ENCODE assay signal across 11 mouse cellular contexts in the genomic region with DNA sequence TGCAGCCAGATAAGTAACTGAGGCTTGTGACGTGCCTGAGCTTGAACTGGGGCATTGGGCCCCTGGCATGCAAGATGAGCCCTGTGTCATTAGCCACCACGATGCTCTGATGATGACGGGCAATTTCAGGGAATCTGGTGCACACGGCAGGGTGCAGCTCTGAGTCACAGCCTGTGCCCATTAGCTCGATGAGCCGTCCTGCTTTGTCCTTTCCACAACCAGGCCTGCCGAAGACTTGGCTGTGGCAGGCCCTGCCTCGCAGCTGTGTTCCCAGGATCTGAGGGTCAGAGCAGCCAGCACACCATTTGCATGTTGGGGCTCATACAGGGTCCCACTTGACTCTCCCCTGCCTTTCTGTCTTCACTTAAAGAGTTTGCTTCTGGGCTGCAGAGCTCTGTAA. TPM values are rescaled to one million over a fixed set of nuclear protein-coding genes. Genes with fewer than 3 reads are reported as not detected.
DNase-seq lines count a peak whose midpoint lies in the region; ATAC-seq and TF ChIP-seq lines count a peak whose summit lies in the region.
"Had no signal": no experiment of that assay in that cellular context is flagged by ENCODE, and none has a peak within 500 bp of the region (broad histone marks: within the 10 kb centered on the region; RNA-seq: fewer than 3 reads in every experiment).

No protein-coding gene starts in this region.

- no peak for TF ChIP-seq POLR2A in cortical plate, adult 2 months (IDR thresholded peaks at IDR 0.05; ENCODE audit: extremely low read depth, insufficient read depth, low read length)

- no peak for ATAC-seq in hindbrain, embryonic 12.5 days (ENCODE audit: low FRiP score)
- ATAC-seq in hindbrain, embryonic 11.5 days (ENCODE audit: low FRiP score) = no peak
- ATAC-seq in midbrain, embryonic 15.5 days (replicated peaks) = no peak

- H3K9me3 ChIP-seq in hindbrain, embryonic 12.5 days (replicated peaks) = no peaks in the 10 kb centered on the region
- H3K9me3 ChIP-seq in hindbrain, embryonic 11.5 days (ENCODE audit: control insufficient read depth, low read length) = no peaks in the 10 kb centered on the region
- H3K9me3 ChIP-seq in midbrain, embryonic 15.5 days = no peaks in the 10 kb centered on the region

- no peaks in the 10 kb centered on the region for H3K27me3 ChIP-seq in hindbrain, embryonic 12.5 days
- no peaks in the 10 kb centered on the region for H3K27me3 ChIP-seq in hindbrain, embryonic 11.5 days (ENCODE audit: control insufficient read depth, insufficient read depth, low read length)
- no peaks in the 10 kb centered on the region for H3K27me3 ChIP-seq in midbrain, embryonic 15.5 days (replicated peaks)
- H3K27me3 ChIP-seq: CH12.LX had no signal

- H3K4me2 ChIP-seq in hindbrain, embryonic 12.5 days (replicated peaks) = no peak overlapping the region
- H3K4me2 ChIP-seq in hindbrain, embryonic 11.5 days (replicated peaks; ENCODE audit: low read depth, low read length) = no peak overlapping the region
- H3K4me2 ChIP-seq in midbrain, embryonic 15.5 days = no peak overlapping the region

- 0 out of 2 replicates have a peak overlapping the region, but pooled peaks have one; percentile 1 for H3K27ac ChIP-seq in hindbrain, embryonic 12.5 days
- H3K27ac ChIP-seq in hindbrain, embryonic 11.5 days (ENCODE audit: low read depth, low read length) = no peak overlapping the region
- peak overlapping the region; percentile 45 for H3K27ac ChIP-seq in cortical plate, adult 2 months (ENCODE audit: insufficient read depth, low read length)
- H3K27ac ChIP-seq in midbrain, embryonic 15.5 days = peak overlapping the region; percentile 36; the same call in 1 of the 2 replicates
- H3K27ac ChIP-seq: liver, embryonic 14.5 days had no signal

- WGBS in hindbrain, embryonic 12.5 days = 49% methylated on average over 8 of the region's 8 CpGs
- WGBS in hindbrain, embryonic 11.5 days = 69% methylated on average over 8 of the region's 8 CpGs
- 60% methylated on average over 8 of the region's 8 CpGs for WGBS in midbrain, embryonic 15.5 days

- DNase-seq in hindbrain, embryonic 11.5 days (ENCODE audit: low spot score) = no peak
- peak; percentile 77 for DNase-seq in adrenal gland, adult 2 months
- DNase-seq in kidney, postnatal 4 days = no peak
- DNase-seq in lung, postnatal 25 days (ENCODE audit: low spot score) = no peak
- no peak for DNase-seq in thymus, postnatal 0 days (ENCODE audit: low spot score)
- DNase-seq: thymus, postnatal 25 days had no signal

- no peak overlapping the region for H3K4me3 ChIP-seq in hindbrain, embryonic 12.5 days
- H3K4me3 ChIP-seq in hindbrain, embryonic 11.5 days (ENCODE audit: low read depth, low read length) = no peak overlapping the region
- no peak overlapping the region for H3K4me3 ChIP-seq in cortical plate, adult 2 months (ENCODE audit: insufficient read depth, low read length)
- no peak overlapping the region for H3K4me3 ChIP-seq in midbrain, embryonic 15.5 days

- H3K4me1 ChIP-seq in hindbrain, embryonic 12.5 days = peaks cover 16% of the 10 kb centered on the region
- 0 out of 2 replicates have a peak, but pooled peaks cover 2% of the 10 kb centered on the region for H3K4me1 ChIP-seq in hindbrain, embryonic 11.5 days (replicated peaks; ENCODE audit: control insufficient read depth, insufficient read depth, low read length)
- H3K4me1 ChIP-seq in cortical plate, adult 2 months (ENCODE audit: control insufficient read depth, insufficient read depth, low read length) = peaks cover 20% of the 10 kb centered on the region
- H3K4me1 ChIP-seq in midbrain, embryonic 15.5 days = peaks cover 6% of the 10 kb centered on the region

- no peak overlapping the region for H3K9ac ChIP-seq in hindbrain, embryonic 12.5 days
- H3K9ac ChIP-seq in hindbrain, embryonic 11.5 days (ENCODE audit: low read depth, low read length) = no peak overlapping the region
- H3K9ac ChIP-seq in midbrain, embryonic 15.5 days = no peak overlapping the region
- H3K9ac ChIP-seq: liver, embryonic 14.5 days had no signal

- peaks cover 59% of the 10 kb centered on the region for H3K36me3 ChIP-seq in hindbrain, embryonic 12.5 days
- H3K36me3 ChIP-seq in hindbrain, embryonic 11.5 days (ENCODE audit: control insufficient read depth, insufficient read depth, low read length) = peaks cover 5% of the 10 kb centered on the region; the same call in 1 of the 2 replicates
- peaks cover 14% of the 10 kb centered on the region; the same call in 1 of the 2 replicates for H3K36me3 ChIP-seq in midbrain, embryonic 15.5 days (replicated peaks)

- TF ChIP-seq CTCF in cortical plate, adult 2 months (IDR thresholded peaks at IDR 0.05; ENCODE audit: extremely low read depth, insufficient read depth, low read length) = no peak

RNA-seq across cellular contexts. Expression of a gene that starts 34.6 kb away (rescaled TPM):
- 75.3 and 86.9 TPM in 2 replicates for polyA plus RNA-seq in hindbrain, embryonic 12.5 days (2016; fragmentation: Nextera tagmentation; extraction: Ambion mirVana)
- polyA plus RNA-seq in hindbrain, embryonic 11.5 days (2014; fragmentation: Nextera tagmentation; extraction: Ambion mirVana) = 33.7 and 39.0 TPM in 2 replicates
- total RNA-seq in adrenal gland, adult 2 months (2021) = 10 to 100 TPM; 37.6 to 37.8 TPM
- 53.7 and 56.4 TPM in 2 replicates for polyA plus RNA-seq in adrenal gland, adult 2 months (2012; rRNA removed)
- polyA plus RNA-seq in cortical plate, adult 2 months (2012; rRNA removed) = 43.5 and 45.0 TPM in 2 replicates
- 86.3 and 86.6 TPM in 2 replicates for polyA plus RNA-seq in midbrain, embryonic 15.5 days (2015; fragmentation: Nextera tagmentation; extraction: Ambion mirVana)
- 25.9 and 28.0 TPM in 2 replicates for polyA plus RNA-seq in thymus, postnatal 0 days (2015; fragmentation: Nextera tagmentation; extraction: Ambion mirVana)

RNA-seq across cellular contexts. Expression of a gene that starts 57.3 kb away (rescaled TPM):
- polyA plus RNA-seq in hindbrain, embryonic 12.5 days (2016; fragmentation: Nextera tagmentation; extraction: Ambion mirVana) = 95.7 and 99.9 TPM in 2 replicates
- polyA plus RNA-seq in hindbrain, embryonic 11.5 days (2014; fragmentation: Nextera tagmentation; extraction: Ambion mirVana) = 77.7 and 95.9 TPM in 2 replicates
- total RNA-seq in adrenal gland, adult 2 months (2021) = 1 to 10 TPM; 3.1 to 3.5 TPM
- polyA plus RNA-seq in adrenal gland, adult 2 months (2012; rRNA removed) = 2.7 and 3.0 TPM in 2 replicates
- polyA plus RNA-seq in cortical plate, adult 2 months (2012; rRNA removed) = 1.1 and 1.8 TPM in 2 replicates
- 19.2 and 20.8 TPM in 2 replicates for polyA plus RNA-seq in midbrain, embryonic 15.5 days (2015; fragmentation: Nextera tagmentation; extraction: Ambion mirVana)
- 234 and 264 TPM in 2 replicates for polyA plus RNA-seq in thymus, postnatal 0 days (2015; fragmentation: Nextera tagmentation; extraction: Ambion mirVana)
